Mouse (Mus musculus) retina, embryonic 14.5 days (tissue): ENCODE measurements around the gene Dgki.

ENCODE experiments used
- DNase-seq: peaks from one replicate; pipeline ENCODE4 v3.0.0-alpha.2; 2015; ENCODE audit warnings: low spot score

Gene Dgki

DNA sequence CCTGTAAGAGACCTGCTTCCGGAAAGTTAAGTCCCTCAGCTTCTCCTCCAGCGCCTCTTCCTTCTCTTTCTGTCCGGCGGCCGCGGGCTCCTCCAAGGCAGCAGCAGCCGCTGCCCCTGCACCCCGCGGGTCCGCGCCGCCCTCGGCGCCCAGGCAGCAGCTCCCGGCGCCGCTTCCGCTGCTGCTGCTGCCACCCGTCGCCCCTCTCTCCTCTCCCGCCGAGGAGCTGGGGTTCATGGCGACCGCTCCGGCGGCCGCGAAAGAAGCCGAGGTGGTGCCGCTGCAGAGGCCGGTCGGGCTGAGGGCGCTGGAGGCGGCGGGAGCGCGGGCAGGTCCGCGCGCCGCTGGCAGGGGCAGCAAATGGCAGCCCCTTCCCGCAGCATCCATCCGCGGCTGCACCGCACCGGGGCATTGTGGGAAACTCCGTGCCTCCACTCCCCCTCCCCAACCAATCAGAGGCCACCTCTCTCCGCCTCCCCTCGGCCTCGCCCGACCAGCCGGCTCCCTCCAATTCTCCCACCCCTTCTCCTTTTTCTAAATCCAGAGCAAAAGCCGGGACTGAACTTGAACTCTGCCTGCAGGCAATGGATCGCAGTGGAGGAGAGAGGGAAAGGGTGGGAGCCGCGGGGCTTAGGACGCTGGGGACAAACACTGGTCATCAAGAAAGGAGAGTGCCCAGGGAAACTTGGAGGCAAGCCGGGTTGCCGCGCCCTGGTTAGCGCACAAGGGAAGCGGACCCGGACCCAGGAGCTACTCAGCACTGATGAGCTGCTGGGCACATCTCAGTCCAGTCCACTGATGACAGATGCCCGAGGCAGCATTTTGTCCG is at the start of gene Dgki:
Dgki (minus strand) TSS at position 623 of the 829 bp plus-strand sequence.
- DNase-seq: peak; percentile 77

DNA sequence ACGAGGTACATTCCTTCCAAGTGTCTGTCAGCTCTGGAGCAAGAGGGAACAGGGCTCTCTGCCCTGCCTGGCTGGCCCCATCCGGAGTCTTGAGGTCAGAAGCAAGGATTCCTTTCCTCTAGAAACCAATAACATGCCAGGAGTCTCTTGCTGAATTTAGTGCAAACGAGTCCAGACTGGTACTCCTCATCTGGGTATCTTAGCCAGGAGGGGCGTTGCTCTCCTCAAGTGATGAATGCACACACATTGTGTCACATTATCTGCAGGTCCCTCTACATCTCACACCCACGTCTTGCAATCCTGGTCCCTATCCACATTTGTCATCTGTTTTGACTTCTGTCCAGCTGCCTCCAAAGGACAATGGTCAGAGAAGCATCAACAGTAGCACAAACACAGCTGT is 47.6 kb upstream of the Dgki start:
- no peak for DNase-seq

DNA sequence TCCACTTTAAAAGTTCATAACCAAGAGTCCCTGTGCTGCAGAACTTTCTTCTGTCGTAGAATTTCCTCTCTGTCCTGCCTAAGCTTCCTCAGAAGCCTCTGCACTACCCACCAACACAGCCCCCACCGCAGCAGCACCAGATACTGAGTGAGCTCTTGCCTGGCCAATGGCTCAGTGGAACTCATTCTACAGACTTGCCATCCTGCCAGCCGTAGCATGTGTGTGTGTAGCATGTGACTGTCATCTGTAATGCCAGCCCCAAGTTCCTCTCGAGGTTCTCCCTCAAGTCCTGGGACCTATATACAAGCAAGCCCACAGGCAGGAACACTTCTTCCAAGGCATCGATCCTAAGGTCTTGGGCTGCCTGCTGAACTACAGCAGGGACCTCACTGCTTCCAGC is 38.1 kb upstream of the Dgki start:
- no peak for DNase-seq

DNA sequence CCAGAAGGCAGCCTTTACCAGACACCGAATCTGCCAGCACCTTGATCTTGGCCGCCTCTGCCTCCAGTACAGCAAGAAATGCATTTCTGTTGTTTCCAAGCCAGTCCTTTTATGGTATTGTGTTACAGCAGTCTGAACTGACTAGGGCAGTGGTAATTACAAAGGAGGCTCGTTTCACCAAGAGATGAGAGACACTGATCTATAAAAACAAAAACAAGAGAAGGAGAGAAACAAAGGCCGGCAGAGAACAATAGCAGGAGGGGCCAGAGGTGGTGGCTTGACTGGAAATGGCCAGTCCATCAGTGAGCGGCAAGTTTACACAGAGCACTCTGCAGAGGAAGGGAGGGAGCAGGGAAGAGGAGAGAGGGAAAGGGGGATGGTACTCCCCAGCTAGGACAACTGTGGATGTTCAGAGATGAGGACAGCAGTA is 36.9 kb upstream of the Dgki start:
- peak; percentile 41 for DNase-seq

DNA sequence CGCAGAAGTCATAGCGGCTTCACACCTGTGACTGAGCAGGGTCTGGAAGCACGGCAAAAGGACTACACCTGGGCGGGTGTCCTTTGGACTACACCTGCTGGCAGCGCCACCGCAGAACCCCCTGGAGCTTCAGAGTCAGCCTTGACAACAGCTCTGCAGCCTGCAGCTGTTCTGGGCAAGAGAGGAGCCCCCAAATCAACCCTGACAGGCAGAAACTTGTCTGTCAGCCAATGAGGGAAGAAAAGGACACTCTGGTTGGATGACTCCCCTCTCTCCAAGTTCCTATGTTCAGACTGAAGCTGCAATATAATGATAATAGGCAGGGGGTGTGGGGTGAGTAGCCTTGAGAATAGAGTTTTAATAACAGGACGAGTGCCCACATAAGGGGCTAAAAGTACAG is 36.4 kb upstream of the Dgki start:
- no peak for DNase-seq

DNA sequence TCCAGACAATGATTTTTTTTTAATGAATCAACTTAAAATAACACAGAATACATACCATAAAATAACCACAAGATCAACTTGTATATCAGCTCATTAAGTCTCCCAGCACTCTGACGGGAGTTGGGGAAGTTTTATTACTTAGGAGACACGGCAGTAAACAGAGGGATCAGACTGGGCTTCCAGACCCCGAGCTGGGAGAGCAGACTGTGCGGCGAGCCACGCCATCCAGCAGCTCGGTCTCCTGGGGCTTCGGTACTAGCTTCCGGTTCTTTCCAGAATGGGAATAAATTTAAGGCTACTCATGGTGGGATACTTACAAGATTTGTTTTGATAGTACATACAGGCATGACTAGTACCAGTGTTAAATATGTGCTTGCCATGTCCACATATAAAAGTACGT is 32.9 kb upstream of the Dgki start:
- no peak for DNase-seq

DNA sequence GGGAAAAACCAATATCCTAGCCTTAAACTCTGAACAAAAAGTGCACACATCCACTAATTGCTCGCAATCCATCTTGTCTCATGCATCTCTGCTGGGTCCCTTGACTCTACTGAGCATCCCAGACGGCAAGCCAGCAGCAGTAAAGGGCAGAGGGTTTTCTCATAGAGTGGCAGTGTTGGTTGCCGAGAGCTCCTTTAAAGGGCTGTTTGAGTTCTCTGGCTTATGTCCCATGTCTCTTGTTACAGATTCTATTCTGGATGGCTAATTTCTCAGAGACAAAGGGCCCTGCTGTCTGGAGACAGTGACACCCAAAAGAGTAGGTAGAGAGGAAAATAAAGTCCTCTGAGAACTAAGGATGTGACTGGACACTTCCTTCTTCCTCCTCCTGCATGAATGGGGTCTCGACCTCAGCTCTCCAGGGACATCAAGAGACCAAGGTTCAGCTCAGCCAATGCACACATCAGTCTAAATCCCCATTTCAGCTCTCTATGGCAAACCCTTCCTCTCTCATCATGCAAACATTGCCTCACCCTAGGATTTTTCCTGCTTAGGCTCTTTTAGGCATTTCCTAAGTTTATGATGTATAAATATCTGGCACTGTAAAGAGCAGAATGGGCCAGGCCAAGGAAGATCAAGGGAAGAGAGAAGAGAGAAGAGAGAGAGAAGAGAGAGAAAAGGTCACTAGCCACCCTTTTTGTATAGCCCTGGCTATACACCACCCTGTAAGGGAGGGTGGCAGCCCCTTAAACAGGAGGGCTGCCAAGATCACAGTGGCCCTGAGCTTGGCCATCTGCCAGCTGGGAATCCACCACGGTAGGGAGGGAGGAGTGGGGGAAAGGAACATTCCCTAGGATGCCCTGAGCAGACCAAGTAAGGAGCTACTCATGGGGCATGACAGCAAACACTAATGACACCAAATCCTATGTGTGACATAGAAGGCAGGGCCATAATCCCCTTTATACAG is 30.2 kb upstream of the Dgki start:
- DNase-seq: peak; percentile 48

DNA sequence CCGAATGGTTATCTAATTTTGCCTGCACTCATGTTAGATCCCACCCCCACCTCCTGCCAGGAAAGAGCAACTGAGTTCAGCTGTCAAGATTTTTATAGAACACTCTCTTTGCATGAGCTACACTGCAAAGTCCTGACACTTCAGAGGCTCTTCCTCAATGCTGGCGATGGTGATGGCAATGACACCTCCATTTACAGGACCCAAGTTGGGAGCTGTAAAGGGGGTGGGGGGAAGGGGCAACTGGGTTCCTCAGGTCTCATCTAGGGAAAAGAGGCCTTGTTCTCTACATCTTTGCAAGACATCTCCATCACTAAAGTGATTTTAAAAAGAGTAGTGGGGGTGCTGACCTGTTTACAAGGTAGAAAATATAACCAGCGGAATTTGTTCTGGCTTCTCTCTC is 29.4 kb upstream of the Dgki start:
- DNase-seq: no peak

DNA sequence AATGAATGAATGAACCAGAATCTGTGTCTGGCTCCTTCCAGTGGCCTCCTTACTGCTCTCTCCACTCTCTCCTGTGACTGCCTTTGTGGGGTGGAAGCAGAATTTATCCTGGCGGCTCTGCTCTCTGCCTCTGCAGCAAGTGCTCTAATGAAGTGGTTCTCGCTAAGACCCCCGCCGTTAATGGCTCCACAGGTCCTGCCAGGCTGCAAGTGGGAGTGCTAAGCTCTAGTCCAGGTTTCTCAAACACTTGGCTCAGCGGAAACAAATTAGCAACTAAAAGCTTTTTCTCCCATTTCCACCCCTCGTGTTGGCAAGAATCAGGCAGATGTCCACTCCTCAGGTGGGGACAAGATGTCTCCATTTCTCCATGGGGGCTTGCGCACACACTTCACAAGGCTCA is 28.7 kb upstream of the Dgki start:
- DNase-seq: peak; percentile 22

DNA sequence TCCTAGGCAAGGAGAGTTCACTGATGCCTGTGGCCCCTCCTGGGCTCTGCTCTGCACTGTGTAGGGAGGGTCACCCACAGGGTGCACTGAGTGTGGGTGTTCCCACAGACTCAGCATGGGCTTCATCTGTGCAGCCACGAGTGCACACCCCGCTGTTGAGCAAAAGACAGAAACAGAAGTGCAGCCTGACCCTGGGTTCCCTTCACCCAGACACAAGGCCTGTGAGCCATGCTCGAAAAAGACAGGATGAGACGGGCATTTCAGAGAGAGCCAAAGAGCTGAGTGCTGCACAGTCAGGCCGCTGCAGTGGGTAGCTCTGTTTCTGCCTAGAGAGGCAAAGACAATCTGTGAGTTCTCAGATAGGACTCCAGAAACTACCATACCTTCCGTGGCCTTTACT is 27.5 kb upstream of the Dgki start:
- no peak for DNase-seq

DNA sequence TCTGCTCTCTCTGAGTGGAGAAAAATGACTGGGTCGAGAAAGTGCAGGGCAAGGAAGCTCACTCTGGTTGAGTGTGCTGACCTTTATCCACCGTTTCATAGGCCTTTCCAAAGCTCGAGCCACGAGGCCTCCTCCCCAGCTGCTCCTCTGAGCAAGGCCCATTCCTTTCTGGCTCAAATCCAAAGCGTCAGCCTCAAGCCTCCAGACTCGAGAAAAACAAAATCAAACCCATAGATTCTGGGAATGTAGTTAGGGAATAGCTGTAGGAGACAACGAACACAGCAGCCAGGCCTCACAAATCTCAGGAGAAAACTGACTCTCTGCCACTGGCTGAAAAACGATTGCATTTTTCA is 26.6 kb upstream of the Dgki start:
- no peak for DNase-seq

DNA sequence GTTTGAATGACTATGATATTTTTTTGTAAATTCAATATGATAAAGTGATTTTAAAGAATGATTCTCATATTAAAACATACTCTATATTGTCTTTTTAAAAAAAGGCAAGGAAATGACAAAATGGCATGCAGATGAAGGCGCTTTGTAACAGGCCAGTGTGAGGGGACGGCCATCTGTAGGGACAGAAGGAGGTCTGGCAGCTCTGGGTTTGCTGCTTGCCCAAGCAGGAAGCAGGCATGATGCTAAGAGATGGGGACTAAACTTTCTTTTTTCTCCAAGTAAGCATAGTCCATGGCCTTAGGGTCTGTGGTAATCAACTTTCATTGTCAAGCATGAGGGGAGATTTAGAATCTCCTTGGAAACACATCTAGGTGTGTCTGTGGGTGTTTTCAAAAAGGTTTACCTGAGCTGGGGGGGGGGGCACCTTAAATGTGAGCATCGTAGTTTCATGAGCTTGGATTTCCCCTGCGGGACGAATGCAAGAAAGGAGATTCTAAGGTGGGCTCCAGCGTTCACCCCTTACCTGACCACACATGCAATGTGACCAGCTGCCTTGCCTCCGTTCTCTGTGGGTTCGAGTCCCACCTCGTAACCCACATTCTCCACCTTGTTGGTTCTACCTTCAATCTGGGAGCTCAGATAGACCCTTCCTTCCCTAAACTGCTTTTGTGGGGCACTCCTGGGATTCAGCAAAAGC is 26.1 kb upstream of the Dgki start:
- no peak for DNase-seq

DNA sequence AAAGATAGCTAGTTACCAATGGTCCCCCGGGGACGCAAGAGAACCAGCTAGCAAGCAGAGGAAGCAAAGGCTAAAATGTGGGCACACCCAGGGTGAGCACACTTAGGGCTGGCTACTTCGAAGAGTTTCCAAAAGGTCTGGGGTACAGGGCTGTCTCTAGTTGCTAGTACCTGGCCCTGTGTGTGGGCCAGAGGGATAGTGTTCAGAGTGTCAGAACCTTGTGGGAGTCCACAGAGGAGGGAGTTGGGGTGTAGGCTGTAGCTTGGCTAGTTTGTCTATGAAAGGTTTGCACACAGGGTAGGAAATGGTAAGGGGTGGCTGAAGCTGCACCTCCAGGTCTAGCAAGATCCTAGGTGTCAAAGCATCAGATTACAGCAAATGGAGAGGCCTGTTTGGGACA is 25.1 kb upstream of the Dgki start:
- DNase-seq: no peak

DNA sequence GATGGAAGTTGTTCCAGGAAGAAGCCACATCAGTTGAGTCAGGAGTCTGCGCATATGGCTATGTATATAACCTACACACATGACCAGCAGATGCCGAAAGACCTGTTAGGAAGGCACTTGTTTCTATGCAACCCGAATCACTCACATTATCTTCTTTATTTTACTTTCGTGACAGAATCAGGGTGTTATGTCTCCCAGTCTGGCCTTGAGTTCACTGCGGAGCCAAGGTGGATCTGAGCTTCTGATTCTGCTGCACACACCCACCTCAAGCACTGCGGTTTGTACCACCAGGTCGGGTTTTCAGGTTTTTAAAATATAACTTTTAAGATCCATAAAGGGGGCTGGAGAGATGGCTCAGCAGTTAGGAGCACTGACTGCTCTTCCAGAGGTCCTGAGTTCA is 22.7 kb upstream of the Dgki start:
- DNase-seq: no peak

DNA sequence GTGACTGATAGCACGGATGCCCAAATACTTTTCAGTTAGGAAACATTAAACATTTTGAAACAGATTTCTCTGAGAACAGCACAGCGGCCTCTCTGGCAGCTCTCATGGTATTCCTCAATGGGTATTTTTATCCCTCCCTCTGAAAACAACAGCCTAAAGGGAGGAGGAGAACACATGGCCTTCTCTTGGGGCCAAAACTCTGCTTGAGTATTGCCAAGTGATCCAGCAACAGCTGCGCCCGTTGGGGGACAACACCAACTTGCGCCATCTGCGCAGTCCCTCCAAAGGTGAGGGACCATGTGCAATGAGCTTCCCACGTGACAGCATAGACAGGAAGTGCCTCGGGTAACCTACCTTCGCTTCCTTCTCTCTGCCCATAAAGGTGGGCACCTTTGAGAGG is 22.1 kb upstream of the Dgki start:
- no peak for DNase-seq

DNA sequence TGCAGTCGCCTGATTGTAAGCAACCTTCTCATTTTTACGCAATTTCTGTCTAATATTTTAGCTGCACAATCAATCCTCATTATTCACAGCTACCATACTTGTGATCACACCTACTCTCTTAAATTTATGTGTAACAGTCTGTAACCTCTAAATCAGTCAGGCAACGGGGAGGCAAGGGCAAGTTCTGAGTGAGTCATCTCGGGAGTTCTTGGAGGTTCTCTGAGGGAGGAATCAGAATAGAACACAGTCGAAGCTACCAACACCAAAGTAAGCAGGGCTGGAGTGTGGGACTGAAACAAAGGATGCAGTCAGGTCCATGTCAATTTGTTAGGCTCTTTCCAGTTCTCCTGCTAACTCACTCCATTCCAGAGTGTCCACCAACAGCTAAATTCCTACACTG is 17.9 kb upstream of the Dgki start:
- DNase-seq: no peak

DNA sequence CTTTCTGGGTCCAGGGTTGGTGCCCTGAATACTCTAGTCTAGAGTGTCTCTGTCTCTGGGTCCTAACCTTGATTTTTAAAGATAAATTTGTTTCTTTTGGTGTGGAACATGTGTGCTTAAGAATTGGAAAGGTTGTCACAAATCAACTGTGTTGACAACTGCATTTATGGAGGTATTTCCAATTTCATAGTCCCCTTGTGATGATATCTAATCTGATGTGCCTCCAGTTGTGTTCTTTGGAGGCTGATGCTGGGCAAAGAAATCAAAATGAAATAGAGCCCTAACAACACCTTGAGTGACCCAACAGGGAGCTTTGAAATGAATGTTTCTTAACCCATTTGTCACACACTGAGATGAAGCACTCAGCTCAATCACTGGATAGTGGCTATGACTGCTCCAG is 15.5 kb upstream of the Dgki start:
- no peak for DNase-seq

DNA sequence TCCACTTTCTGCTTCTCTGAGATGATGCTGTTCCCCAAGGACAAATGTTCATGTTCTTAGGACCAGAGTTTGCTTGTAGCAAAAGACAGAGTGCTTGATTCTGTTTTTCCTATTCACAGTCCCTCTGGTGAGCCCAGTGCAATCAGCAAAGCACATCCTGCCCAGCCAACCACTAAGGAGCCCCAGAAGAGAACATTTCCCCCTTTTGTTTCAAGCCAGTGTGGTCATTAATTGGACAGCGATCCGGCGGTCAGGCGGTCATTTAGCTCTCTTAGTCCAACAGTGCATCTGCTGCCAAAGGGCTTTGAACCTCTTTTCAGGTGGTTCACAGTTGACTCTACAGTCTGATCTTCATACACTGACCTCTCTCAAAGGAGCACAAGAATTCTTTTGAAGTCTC is 10.6 kb upstream of the Dgki start:
- no peak for DNase-seq

DNA sequence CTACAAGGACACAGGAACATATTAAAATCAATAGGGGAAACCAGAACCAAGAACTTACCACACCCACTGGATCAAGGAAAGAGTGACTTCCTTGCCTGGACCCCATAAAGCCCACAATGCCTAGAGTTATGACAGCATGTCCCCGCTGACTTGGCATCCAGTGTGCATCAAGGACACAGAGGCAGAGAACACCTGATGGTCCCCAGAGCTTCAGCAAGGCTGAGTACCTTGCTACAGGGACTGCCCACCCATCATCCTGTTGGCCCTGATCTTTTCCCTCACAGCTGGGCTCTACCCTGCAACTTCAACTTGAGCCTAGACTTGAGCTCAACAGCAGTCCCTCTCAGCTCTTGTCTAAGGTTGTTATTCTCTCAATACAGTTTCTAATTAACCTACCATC is 6.6 kb upstream of the Dgki start:
- no peak for DNase-seq

DNA sequence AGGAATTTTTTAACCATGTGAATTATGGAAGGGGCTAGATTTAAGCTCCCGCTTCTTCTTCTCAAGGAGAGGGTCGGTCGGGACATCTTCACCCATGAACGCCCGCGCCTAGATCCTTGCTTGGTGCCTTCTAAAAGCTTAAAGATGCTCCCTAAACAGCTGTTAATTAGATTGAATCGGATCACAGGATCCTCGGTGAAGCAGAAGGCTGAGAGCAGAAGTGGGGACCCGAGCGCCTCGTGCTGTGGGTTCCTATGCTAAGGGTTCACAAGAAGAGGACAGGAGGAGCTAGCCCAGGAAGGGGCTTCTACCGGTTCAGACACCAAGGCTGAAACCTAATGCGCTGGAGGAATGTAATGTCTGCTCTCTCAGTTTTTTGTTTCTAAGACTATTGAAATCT is 508 bp upstream of the Dgki start:
- DNase-seq: no peak

DNA sequence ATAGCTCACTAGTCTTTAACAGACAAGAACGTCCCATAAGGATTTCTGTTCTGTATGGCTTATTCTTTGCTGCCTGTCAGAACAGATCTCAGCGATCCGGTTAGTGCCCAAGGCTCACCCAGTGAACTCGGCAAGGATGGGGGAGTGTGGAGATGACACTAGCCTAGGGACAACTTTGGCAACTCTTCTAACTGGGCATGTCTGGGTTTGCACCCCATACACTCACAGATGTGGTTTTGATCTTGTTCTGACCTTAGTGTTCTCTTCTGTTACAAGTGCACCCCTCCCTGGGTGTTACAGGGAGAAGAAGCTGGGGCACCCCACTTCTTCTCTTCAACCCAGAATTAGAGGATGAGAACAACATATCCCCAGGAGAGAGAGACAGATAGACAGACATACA is 1.0 kb downstream of the Dgki start:
- DNase-seq: peak; percentile 10

DNA sequence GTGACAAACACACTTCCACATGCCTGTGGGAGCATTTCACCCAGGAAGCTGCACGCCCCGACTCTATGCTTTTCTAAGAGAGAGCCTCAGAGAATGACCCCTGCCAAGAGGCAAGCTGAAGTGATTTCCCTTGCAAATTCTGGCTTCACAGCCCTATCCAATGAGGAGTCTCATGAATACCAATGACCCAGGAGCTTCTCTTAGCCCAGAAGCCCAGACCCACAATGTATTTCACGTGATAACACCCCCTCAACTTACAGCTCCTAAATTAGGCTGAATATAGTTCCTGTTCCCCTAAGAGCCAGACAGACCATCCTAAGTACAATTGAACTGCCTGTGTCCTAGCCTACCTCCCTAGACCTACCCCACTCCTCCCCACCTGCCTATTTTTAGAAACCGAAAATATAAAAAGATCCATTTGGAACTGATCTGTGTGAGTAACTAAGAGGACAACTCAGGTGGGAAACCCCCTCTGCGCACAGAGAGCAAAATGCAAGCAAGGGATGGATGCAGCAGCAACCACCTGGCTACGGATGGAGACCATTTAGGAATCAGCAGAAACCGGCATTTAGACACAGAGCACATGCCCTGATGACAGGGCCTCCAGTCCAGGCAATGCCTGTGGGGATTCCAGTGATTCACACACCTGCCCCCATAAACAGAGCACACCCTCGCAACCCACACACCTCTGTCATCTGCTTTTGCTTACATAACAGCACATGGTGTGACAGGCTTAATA is 2.1 kb downstream of the Dgki start:
- DNase-seq: no peak
